Mouse (Mus musculus): ENCODE measurements around the gene Fzd4. TPM values are rescaled to one million over a fixed set of nuclear protein-coding genes. Genes with fewer than 3 reads are reported as not detected.

Gene Fzd4
- total RNA-seq, 2 experiments from 2014 or later, result 0.14 TPM; not detected in 1

- ATAC-seq (replicated peaks; ENCODE audit: low FRiP score, low TSS enrichment, poor library complexity, severe bottlenecking), result no peak
Measured at GRCm38 (mm10) chr7:89397837-89398534, 6.2 kb upstream of the Fzd4 start.

- ATAC-seq (replicated peaks; ENCODE audit: low FRiP score, low TSS enrichment, poor library complexity, severe bottlenecking), result no peak
Measured at GRCm38 (mm10) chr7:89400721-89401120, 3.4 kb upstream of the Fzd4 start.

- ATAC-seq (replicated peaks; ENCODE audit: low FRiP score, low TSS enrichment, poor library complexity, severe bottlenecking), result no peak
Measured at GRCm38 (mm10) chr7:89401136-89401858, 2.9 kb upstream of the Fzd4 start.

- no peak for ATAC-seq (replicated peaks; ENCODE audit: low FRiP score, low TSS enrichment, poor library complexity, severe bottlenecking)
Measured at GRCm38 (mm10) chr7:89401936-89402335, 2.2 kb upstream of the Fzd4 start.

- ATAC-seq (replicated peaks; ENCODE audit: low FRiP score, low TSS enrichment, poor library complexity, severe bottlenecking), result peak; percentile 72
Measured at GRCm38 (mm10) chr7:89403053-89403972, 842 bp upstream of the Fzd4 start.

GRCm38 (mm10) chr7:89404734-89405440 is 732 bp downstream of the Fzd4 start:
- ATAC-seq (replicated peaks; ENCODE audit: low FRiP score, low TSS enrichment, poor library complexity, severe bottlenecking), result peak; percentile 3; the same call in 1 of the 2 replicates

GRCm38 (mm10) chr7:89406011-89406410 is 1.9 kb downstream of the Fzd4 start:
- no peak for ATAC-seq (replicated peaks; ENCODE audit: low FRiP score, low TSS enrichment, poor library complexity, severe bottlenecking)

GRCm38 (mm10) chr7:89407006-89407940 is 3.1 kb downstream of the Fzd4 start:
- ATAC-seq (replicated peaks; ENCODE audit: low FRiP score, low TSS enrichment, poor library complexity, severe bottlenecking), result no peak

GRCm38 (mm10) chr7:89410294-89410693 is 6.1 kb downstream of the Fzd4 start:
- no peak for ATAC-seq (replicated peaks; ENCODE audit: low FRiP score, low TSS enrichment, poor library complexity, severe bottlenecking)

- peak; percentile 38; the same call in 1 of the 2 replicates for ATAC-seq (replicated peaks; ENCODE audit: low FRiP score, low TSS enrichment, poor library complexity, severe bottlenecking)
Measured at GRCm38 (mm10) chr7:89411346-89411745, 7.2 kb downstream of the Fzd4 start.

GRCm38 (mm10) chr7:89412094-89412493 is 7.9 kb downstream of the Fzd4 start:
- ATAC-seq (replicated peaks; ENCODE audit: low FRiP score, low TSS enrichment, poor library complexity, severe bottlenecking), result no peak

GRCm38 (mm10) chr7:89416027-89416426 is 11.9 kb downstream of the Fzd4 start:
- ATAC-seq (replicated peaks; ENCODE audit: low FRiP score, low TSS enrichment, poor library complexity, severe bottlenecking), result no peak

- no peak for ATAC-seq (replicated peaks; ENCODE audit: low FRiP score, low TSS enrichment, poor library complexity, severe bottlenecking)
Measured at GRCm38 (mm10) chr7:89417707-89418106, 13.6 kb downstream of the Fzd4 start.

GRCm38 (mm10) chr7:89418127-89418653 is 14.0 kb downstream of the Fzd4 start:
- ATAC-seq (replicated peaks; ENCODE audit: low FRiP score, low TSS enrichment, poor library complexity, severe bottlenecking), result no peak

- ATAC-seq (replicated peaks; ENCODE audit: low FRiP score, low TSS enrichment, poor library complexity, severe bottlenecking), result 0 out of 2 replicates have a peak, but pooled peaks have one; percentile 35
Measured at GRCm38 (mm10) chr7:89418917-89419679, 14.9 kb downstream of the Fzd4 start.

- no peak for ATAC-seq (replicated peaks; ENCODE audit: low FRiP score, low TSS enrichment, poor library complexity, severe bottlenecking)
Measured at GRCm38 (mm10) chr7:89421294-89421693, 17.1 kb downstream of the Fzd4 start.

GRCm38 (mm10) chr7:89422650-89423049 is 18.5 kb downstream of the Fzd4 start:
- no peak for ATAC-seq (replicated peaks; ENCODE audit: low FRiP score, low TSS enrichment, poor library complexity, severe bottlenecking)
